In genomic region chr3:87528841-87529240, GRCm38 (mm10) we compare ENCODE assay signal across 18 mouse cellular contexts. TPM values are rescaled to one million over a fixed set of nuclear protein-coding genes. Genes with fewer than 3 reads are reported as not detected.
DNase-seq lines count a peak whose midpoint lies in the region; TF ChIP-seq lines count a peak whose summit lies in the region.
"Had no signal": no experiment of that assay in that cellular context is flagged by ENCODE, and none has a peak within 500 bp of the region (broad histone marks: within the 10 kb centered on the region; RNA-seq: fewer than 3 reads in every experiment).

No protein-coding gene starts in this region.

- TF ChIP-seq POLR2A in spleen, adult 2 months (IDR thresholded peaks at IDR 0.05; ENCODE audit: low read depth, low read length), result no peak

- no peak overlapping the region for H3K4me3 ChIP-seq in spleen, adult 2 months (ENCODE audit: extremely low read depth, insufficient read depth, insufficient read length)
- no peak overlapping the region for H3K4me3 ChIP-seq in macrophage (ENCODE audit: inconsistent target)
- H3K4me3 ChIP-seq: erythroblast, embryonic 14.5 days; forebrain, embryonic 10.5 days; heart, embryonic 13.5 days; hindbrain, embryonic 15.5 days had no signal

- no peak for DNase-seq in spleen, adult 2 months (ENCODE audit: low read depth in 1 of 2, low spot score in 2 of 2)
- no peak for DNase-seq in spleen, postnatal 36 days (ENCODE audit: low spot score in 2 of 2)
- DNase-seq in CD4-positive helper T cell, adult 2 months (ENCODE audit: low read depth, low spot score), result peak; percentile 60
- DNase-seq in left cerebral cortex, adult 8-10 months (ENCODE audit: low spot score in 2 of 2), result no peak
- DNase-seq in right cerebral cortex, postnatal 10 days (ENCODE audit: low spot score in 2 of 2), result no peak
- DNase-seq: adrenal gland, postnatal 14 days; cerebellum, adult 18-20 months; cerebellum, adult 9-11 months; cerebellum, postnatal 36 days; gastrocnemius, postnatal 36 days; heart, postnatal 36 days had no signal

- peaks cover 25% of the 10 kb centered on the region for H3K36me3 ChIP-seq in spleen, adult 2 months (ENCODE audit: control insufficient read depth, insufficient read depth, low read length)
- peaks cover 39% of the 10 kb centered on the region for H3K36me3 ChIP-seq in macrophage (ENCODE audit: inconsistent target)

- peak overlapping the region; percentile 74 for H3K27ac ChIP-seq in spleen, adult 2 months (ENCODE audit: insufficient read depth, low read length)
- H3K27ac ChIP-seq in macrophage, result peak overlapping the region; percentile 80
- H3K27ac ChIP-seq: forebrain, embryonic 10.5 days; hindbrain, embryonic 15.5 days had no signal

- TF ChIP-seq CTCF in spleen, adult 2 months (IDR thresholded peaks at IDR 0.05; ENCODE audit: extremely low read depth, insufficient read depth, insufficient read length, insufficient replicate concordance), result no peak

- H3K79me2 ChIP-seq in macrophage (ENCODE audit: inconsistent target), result peaks cover 82% of the 10 kb centered on the region

- H3K4me1 ChIP-seq in spleen, adult 2 months (ENCODE audit: control insufficient read depth, insufficient read depth, insufficient read length), result peaks cover 28% of the 10 kb centered on the region

- H3K27me3 ChIP-seq in spleen, adult 2 months (ENCODE audit: control insufficient read depth, insufficient read depth, low read length), result no peaks in the 10 kb centered on the region
- H3K27me3 ChIP-seq: CH12.LX; heart, embryonic 13.5 days; hindbrain, embryonic 15.5 days; Patski had no signal

- 31% methylated on average over 8 of the region's 8 CpGs for WGBS in spleen, adult 2 months
- WGBS in macrophage (ENCODE audit: missing documents), result 38% methylated on average over 8 of the region's 8 CpGs

RNA-seq across cellular contexts. Expression of gene Etv3, which starts 3.6 kb away (rescaled TPM):
- 17.5 and 22.4 TPM in 2 replicates for polyA plus RNA-seq in spleen, adult 2 months (2012; rRNA removed)
- total RNA-seq in macrophage (2018; cell fraction: chromatin; rRNA removed), result 1,000 to 10,000 TPM in 2 of 26 experiments, 100 to 1,000 TPM in 24; 199 to 1,189 (median 483) TPM
- 100 to 1,000 TPM in 21 of 26 experiments, 10 to 100 TPM in 5; 85.0 to 346 (median 154) TPM for total RNA-seq in macrophage (2018; cell fraction: cytosol; rRNA removed)
- 1,000 to 10,000 TPM in 2 of 26 experiments, 100 to 1,000 TPM in 24; 160 to 1,576 (median 497) TPM for total RNA-seq in macrophage (2018; cell fraction: nucleus; rRNA removed)
- polyA plus RNA-seq in macrophage (2018), result 40.8 to 61.3 TPM (median 52.2 TPM) in 3 replicates
- 10 to 100 TPM; 24.1 to 26.8 (median 24.7) TPM for total RNA-seq in left cerebral cortex, adult 8-10 months (2022)
